Mouse (Mus musculus) brain, embryonic 18.5 days (tissue): ENCODE results near the gene Scai.
"Not testable (repeated sequence)": the region's sequence is repeated elsewhere in the genome, so short reads cannot be mapped to it uniquely, and the experiment has no call there.

Source experiments
- DNase-seq: peaks from one replicate; pipeline ENCODE4 v3.0.0-alpha.2; 2012; ENCODE audit warnings: low read depth, low spot score

Scai gene

GRCm38 (mm10) chr2:39190561-39191056 is at the start of gene Scai:
Gene Scai, minus strand, starts transcription at chr2:39190734.
- DNase-seq = peak; percentile 98

GRCm38 (mm10) chr2:39226731-39227130 is 36.2 kb upstream of the Scai start:
- no peak for DNase-seq

GRCm38 (mm10) chr2:39226019-39226640 is 35.6 kb upstream of the Scai start, which contains the start of gene Ppp6c:
Gene Ppp6c, minus strand, starts transcription at chr2:39226451.
- DNase-seq = peak; percentile 97

GRCm38 (mm10) chr2:39225331-39226018 is 34.9 kb upstream of the Scai start:
- DNase-seq = not testable (repeated sequence)

- no peak for DNase-seq
Observed at GRCm38 (mm10) chr2:39224621-39225020, 34.1 kb upstream of the Scai start.

- no peak for DNase-seq
Observed at GRCm38 (mm10) chr2:39220010-39220409, 29.5 kb upstream of the Scai start.

GRCm38 (mm10) chr2:39219034-39219433 is 28.5 kb upstream of the Scai start:
- no peak for DNase-seq

- DNase-seq = no peak
Observed at GRCm38 (mm10) chr2:39217150-39217549, 26.6 kb upstream of the Scai start.

GRCm38 (mm10) chr2:39210738-39211137 is 20.2 kb upstream of the Scai start:
- DNase-seq = no peak

- no peak for DNase-seq
Observed at GRCm38 (mm10) chr2:39203359-39203758, 12.8 kb upstream of the Scai start.

- no peak for DNase-seq
Observed at GRCm38 (mm10) chr2:39194809-39195208, 4.3 kb upstream of the Scai start.

GRCm38 (mm10) chr2:39189961-39190560 is 473 bp downstream of the Scai start:
- peak; percentile 10 for DNase-seq

GRCm38 (mm10) chr2:39185942-39186341 is 4.6 kb downstream of the Scai start:
- no peak for DNase-seq

- no peak for DNase-seq
Observed at GRCm38 (mm10) chr2:39183587-39183986, 6.9 kb downstream of the Scai start.

GRCm38 (mm10) chr2:39160996-39161395 is 29.5 kb downstream of the Scai start:
- no peak for DNase-seq

- no peak for DNase-seq
Observed at GRCm38 (mm10) chr2:39157916-39158315, 32.6 kb downstream of the Scai start.

GRCm38 (mm10) chr2:39156821-39157220 is 33.7 kb downstream of the Scai start:
- no peak for DNase-seq

- DNase-seq = no peak
Observed at GRCm38 (mm10) chr2:39150943-39151342, 39.6 kb downstream of the Scai start.

- no peak for DNase-seq
Observed at GRCm38 (mm10) chr2:39148075-39148474, 42.5 kb downstream of the Scai start.

- DNase-seq = no peak
Observed at GRCm38 (mm10) chr2:39146469-39146868, 44.1 kb downstream of the Scai start.

- peak; percentile 37 for DNase-seq
Observed at GRCm38 (mm10) chr2:39142357-39142948, 48.1 kb downstream of the Scai start.
